Mouse (Mus musculus) lung, postnatal 0 days (tissue): ENCODE measurements at regions not wholly inside any gene's neighbourhood (a gene's known extent, or its start where the extent isn't known, plus 50 kb on each side); places are given as distances from the start of the nearest gene placed in this dataset.

ENCODE experiments used
- ATAC-seq: fragments of 200-750 bp; cut with Nextera tagmentation; 2 replicates; pipeline ENCODE4 v1.8.0; 2017; ENCODE audit warnings: moderate library complexity
- DNase-seq: peaks from one replicate; pipeline ENCODE4 v3.0.0-alpha.2; 2016; ENCODE audit warnings: low spot score
- H3K27ac ChIP-seq: fragments of 300-500 bp; sonication (generic); 2 replicates; pipeline ENCODE4 v1.5.1; 2014; ENCODE audit warnings: antibody characterized with exemption, mild to moderate bottlenecking, low read length, mixed read lengths
- H3K27me3 ChIP-seq: fragments of 300-500 bp; sonication (generic); replicated peaks from 2 replicates; pipeline ENCODE4 v1.6.1; 2014; ENCODE audit warnings: low read length, mixed read lengths; ENCODE audit not compliant: insufficient read depth
- H3K36me3 ChIP-seq: fragments of 300-500 bp; sonication (generic); 2 replicates; pipeline ENCODE4 v1.6.1; 2014; ENCODE audit warnings: low read length, mixed read lengths; ENCODE audit not compliant: insufficient read depth
- H3K4me1 ChIP-seq: fragments of 300-500 bp; sonication (generic); 2 replicates; pipeline ENCODE4 v1.6.1; 2014; ENCODE audit warnings: antibody characterized with exemption, low read depth, low read length, mixed read lengths; ENCODE audit not compliant: insufficient read depth
- H3K4me2 ChIP-seq: fragments of 300-500 bp; sonication (generic); replicated peaks from 2 replicates; pipeline ENCODE4 v1.6.1; 2014; ENCODE audit warnings: low read depth, mild to moderate bottlenecking, low read length, moderate library complexity, mixed read lengths
- H3K4me3 ChIP-seq: fragments of 300-500 bp; sonication (generic); 2 replicates; pipeline ENCODE4 v1.5.1; 2014; ENCODE audit warnings: low read depth, low read length
- H3K9ac ChIP-seq: fragments of 300-500 bp; sonication (generic); replicated peaks from 2 replicates; pipeline ENCODE4 v1.6.1; 2014; ENCODE audit warnings: low read depth, mild to moderate bottlenecking
- H3K9me3 ChIP-seq: fragments of 300-500 bp; sonication (generic); 2 replicates; pipeline ENCODE4 v1.6.1; 2016; ENCODE audit warnings: low read length, mixed read lengths
- CTCF ChIP-seq: IDR thresholded peaks from 2 replicates; pipeline ENCODE4 v1.5.1; 2016; ENCODE audit warnings: antibody characterized with exemption, mild to moderate bottlenecking
- EP300 ChIP-seq: IDR thresholded peaks from 2 replicates; pipeline ENCODE4 v1.6.1; 2016; ENCODE audit warnings: antibody characterized with exemption, mild to moderate bottlenecking, control low read depth
- WGBS: fragments of 180-500 bp; shearing (Covaris S2); extraction: QIAGEN DNeasy Blood & Tissue Kit; methylation state at CpG from one replicate; pipeline ENCODE4 v1.1.7; 2014; 5-methylcytosine and 5-hydroxymethylcytosine counted together

DNA sequence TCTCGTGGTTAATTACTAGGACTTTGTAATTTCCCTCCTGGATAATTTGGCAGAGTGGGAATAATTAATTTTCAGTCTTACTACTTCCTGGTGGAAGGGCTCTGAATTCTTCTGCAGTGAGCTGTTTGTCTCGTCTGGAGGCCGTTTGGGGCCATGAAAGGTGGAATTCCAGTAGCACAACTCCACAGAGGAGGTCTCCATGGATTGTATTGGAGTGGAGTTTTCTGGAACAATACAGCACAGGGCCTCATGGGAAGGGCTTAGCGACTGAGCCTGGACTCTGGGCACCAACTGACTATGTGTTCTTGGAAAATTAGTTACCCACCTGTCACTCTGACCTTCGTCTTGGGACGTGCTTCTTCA is 197.1 kb downstream of the Xxylt1 start:
- no peak for ATAC-seq
- 47% methylated on average over 6 of the region's 6 CpGs for WGBS

DNA sequence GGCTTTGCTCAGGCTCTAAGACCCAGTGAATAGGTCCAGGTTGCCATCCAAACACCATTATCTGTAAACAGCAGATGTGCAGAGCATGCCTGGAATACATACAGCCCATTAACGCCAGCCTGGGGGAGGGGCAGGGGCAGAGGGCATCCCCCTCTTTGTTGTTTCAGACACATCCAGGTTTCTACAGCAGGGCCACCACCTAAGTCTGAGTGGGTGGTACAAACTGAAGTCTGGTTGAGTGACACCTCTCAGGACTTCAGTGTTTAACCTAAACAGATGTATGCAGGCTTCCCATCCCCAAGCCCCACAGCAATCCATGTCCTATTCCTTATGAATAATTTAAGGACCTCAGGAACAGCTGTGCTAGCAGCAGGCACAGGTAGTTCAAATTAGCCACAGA is 194.2 kb downstream of the Xxylt1 start:
- no peak overlapping the region for H3K4me3 ChIP-seq
- no peak overlapping the region for H3K4me2 ChIP-seq
- no peak overlapping the region for H3K9ac ChIP-seq
- no peaks in the 10 kb centered on the region for H3K27me3 ChIP-seq
- no peak overlapping the region for H3K27ac ChIP-seq
- DNase-seq (no peak), ATAC-seq (no peak)
- H3K36me3 ChIP-seq = no peaks in the 10 kb centered on the region
- TF ChIP-seq CTCF (no peak), EP300 (no peak)
- no peaks in the 10 kb centered on the region for H3K4me1 ChIP-seq
- no peaks in the 10 kb centered on the region for H3K9me3 ChIP-seq
- WGBS = 35% methylated on average over 1 of the region's 1 CpGs

More for the DNA sequence above, 197.1 kb downstream of the Xxylt1 start:
- no peaks in the 10 kb centered on the region for H3K36me3 ChIP-seq
- no peaks in the 10 kb centered on the region for H3K27me3 ChIP-seq
- no peak for TF ChIP-seq CTCF
- no peak for TF ChIP-seq EP300
- no peak overlapping the region for H3K4me2 ChIP-seq
- H3K27ac ChIP-seq = no peak overlapping the region
- no peak overlapping the region for H3K4me3 ChIP-seq
- H3K4me1 ChIP-seq = no peaks in the 10 kb centered on the region
- H3K9ac ChIP-seq = no peak overlapping the region
- H3K9me3 ChIP-seq = no peaks in the 10 kb centered on the region
- no peak for DNase-seq

DNA sequence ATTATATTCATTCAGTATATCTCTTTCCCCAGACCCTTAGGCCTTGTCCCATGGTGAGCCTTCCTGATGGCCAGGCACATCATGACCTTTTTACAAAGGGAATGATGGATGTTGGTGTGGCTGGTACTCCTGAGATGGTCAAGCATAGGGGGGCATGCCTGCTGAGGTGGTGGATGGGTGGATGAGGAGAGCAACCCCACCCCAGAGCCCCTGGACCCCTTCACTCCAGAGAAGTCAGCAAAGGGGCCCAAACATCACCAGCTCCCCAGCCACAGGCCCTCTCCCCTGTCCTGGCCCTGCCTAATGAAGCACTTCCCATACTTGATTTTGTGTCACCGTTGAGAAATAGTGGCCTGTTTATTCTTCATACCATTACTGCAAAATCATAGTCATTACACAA is 193.7 kb downstream of the Xxylt1 start:
- no peaks in the 10 kb centered on the region for H3K9me3 ChIP-seq
- WGBS = 79% methylated on average over 1 of the region's 1 CpGs
- H3K36me3 ChIP-seq = no peaks in the 10 kb centered on the region
- ATAC-seq (no peak), DNase-seq (no peak)
- H3K9ac ChIP-seq = no peak overlapping the region
- H3K4me1 ChIP-seq = no peaks in the 10 kb centered on the region
- H3K27me3 ChIP-seq = no peaks in the 10 kb centered on the region
- H3K4me2 ChIP-seq = no peak overlapping the region
- TF ChIP-seq CTCF = no peak
- no peak for TF ChIP-seq EP300
- H3K27ac ChIP-seq = no peak overlapping the region
- H3K4me3 ChIP-seq = no peak overlapping the region

DNA sequence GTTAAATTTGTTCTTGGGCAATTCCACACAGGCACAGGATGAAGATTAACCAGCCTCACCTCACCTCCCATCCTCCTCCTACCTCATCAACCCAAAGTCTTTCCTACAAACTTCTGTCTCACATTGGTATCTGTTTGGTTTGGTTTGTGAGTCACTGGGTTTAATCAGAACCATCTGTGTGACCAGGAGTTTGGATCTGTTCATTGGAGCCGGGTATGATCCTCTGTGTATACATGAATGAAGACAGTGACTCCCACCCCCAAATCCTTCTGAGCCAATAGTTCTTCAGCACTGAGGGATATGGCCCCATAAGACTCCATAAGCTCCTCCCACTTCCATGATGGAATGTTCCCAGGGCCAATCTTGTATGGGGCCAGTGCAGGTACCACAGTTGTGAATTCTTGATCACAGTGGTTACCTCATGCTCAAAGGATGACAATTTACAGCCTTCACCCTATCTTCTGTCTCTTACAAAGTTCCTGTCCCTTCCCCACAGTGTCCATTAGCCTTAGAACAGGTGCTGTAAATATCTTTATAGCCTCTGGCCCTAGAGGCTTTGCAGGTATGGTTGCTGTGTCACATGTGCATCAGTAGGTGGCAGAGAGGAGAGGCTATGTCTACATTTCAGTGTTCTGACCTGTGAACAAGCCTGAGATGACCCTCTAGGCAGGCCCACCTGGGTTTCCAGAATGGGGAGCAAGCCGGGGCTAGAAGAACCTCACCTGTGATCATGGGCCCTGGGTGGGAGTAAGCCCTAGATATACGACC is 192.5 kb downstream of the Xxylt1 start:
- Histone ChIP-seq H3K4me1 (no peaks in the 10 kb centered on the region), H3K9me3 (no peaks in the 10 kb centered on the region), H3K4me2 (no peak overlapping the region), H3K4me3 (no peak overlapping the region), H3K27me3 (no peaks in the 10 kb centered on the region), H3K9ac (no peak overlapping the region), H3K27ac (no peak overlapping the region), H3K36me3 (no peaks in the 10 kb centered on the region)
- WGBS = 77% methylated on average over 3 of the region's 3 CpGs
- ATAC-seq (no peak), DNase-seq (no peak)
- TF ChIP-seq CTCF (0 out of 2 replicates have a peak, but pooled peaks have one; percentile 12), EP300 (no peak)

DNA sequence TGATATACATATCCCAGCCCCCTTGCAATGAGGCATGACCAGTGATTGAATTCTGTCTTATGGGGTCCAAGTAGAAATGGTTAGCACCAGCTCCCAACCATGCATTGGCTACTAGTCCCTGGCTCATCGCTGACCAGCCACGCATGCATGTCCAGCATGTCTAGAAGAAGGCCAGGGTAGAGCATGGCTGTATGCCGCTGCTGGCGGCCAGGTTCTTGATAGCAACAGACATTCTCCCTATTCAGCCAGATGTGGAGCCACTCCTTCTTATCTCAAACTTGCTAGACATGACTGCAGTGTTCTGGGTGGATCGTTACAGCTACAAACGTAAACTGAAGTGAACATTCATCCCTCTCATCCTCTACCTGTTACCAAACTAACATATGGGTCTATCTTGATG is 188.6 kb downstream of the Xxylt1 start:
- Histone ChIP-seq H3K36me3 (no peaks in the 10 kb centered on the region), H3K4me2 (no peak overlapping the region), H3K9me3 (no peaks in the 10 kb centered on the region), H3K9ac (no peak overlapping the region), H3K27ac (no peak overlapping the region), H3K27me3 (no peaks in the 10 kb centered on the region), H3K4me3 (no peak overlapping the region), H3K4me1 (no peaks in the 10 kb centered on the region)
- WGBS = 89% methylated on average over 6 of the region's 6 CpGs
- no peak for DNase-seq
- no peak for TF ChIP-seq CTCF
- ATAC-seq = no peak

DNA sequence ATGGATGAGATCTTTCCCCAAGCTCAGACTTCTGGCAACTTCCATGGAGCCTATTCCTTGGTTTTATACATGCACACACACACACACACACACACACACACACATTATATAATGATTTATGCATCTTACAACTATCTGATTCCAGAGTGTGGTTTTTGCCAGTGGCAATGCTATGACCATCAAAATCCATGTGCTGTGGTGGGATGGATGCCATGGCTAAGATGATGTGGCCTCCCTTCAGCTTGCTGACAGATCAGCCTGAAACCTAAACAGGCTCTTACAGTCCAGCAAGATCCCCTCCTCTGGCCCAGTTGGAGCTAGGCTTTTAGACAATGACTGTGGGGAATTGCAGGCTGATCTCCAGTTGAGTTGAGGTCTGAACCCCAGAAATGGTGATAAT is 187.1 kb downstream of the Xxylt1 start:
- H3K27ac ChIP-seq = no peak overlapping the region
- ATAC-seq = no peak

DNA sequence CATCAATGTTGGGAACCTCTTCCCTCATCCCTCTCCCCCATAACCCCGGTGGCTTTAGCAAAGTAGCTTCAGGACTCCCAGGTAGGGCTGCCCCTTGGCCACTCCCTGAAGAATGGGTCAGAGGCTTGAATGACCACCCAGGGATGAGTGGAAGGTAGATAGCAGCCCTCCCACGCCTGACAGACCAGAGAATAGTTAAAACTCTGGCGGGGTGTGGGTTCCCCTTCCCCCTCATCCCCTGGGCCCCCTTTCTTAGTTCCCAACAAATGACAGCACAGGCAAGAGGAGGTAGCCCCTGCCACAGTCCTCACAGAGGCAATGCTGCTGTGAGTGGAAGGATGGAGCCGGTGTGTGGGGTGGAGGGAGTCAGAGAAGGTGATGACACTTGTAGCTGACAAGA is 186.2 kb downstream of the Xxylt1 start:
- H3K27me3 ChIP-seq = no peaks in the 10 kb centered on the region
- TF ChIP-seq CTCF = no peak
- TF ChIP-seq EP300 = no peak
- H3K9me3 ChIP-seq = no peaks in the 10 kb centered on the region
- no peak for ATAC-seq
- H3K27ac ChIP-seq = no peak overlapping the region
- no peaks in the 10 kb centered on the region for H3K4me1 ChIP-seq
- no peak overlapping the region for H3K4me3 ChIP-seq
- no peak overlapping the region for H3K4me2 ChIP-seq
- no peak overlapping the region for H3K9ac ChIP-seq
- H3K36me3 ChIP-seq = no peaks in the 10 kb centered on the region
- no peak for DNase-seq
- 61% methylated on average over 4 of the region's 4 CpGs for WGBS

More for the DNA sequence above, 187.1 kb downstream of the Xxylt1 start:
- DNase-seq = no peak
- no peaks in the 10 kb centered on the region for H3K36me3 ChIP-seq
- no peak overlapping the region for H3K4me2 ChIP-seq
- no peaks in the 10 kb centered on the region for H3K9me3 ChIP-seq
- H3K4me1 ChIP-seq = no peaks in the 10 kb centered on the region
- H3K4me3 ChIP-seq = no peak overlapping the region
- H3K9ac ChIP-seq = no peak overlapping the region
- H3K27me3 ChIP-seq = no peaks in the 10 kb centered on the region
- TF ChIP-seq CTCF = no peak
- TF ChIP-seq EP300 = no peak
